Mouse (Mus musculus): ENCODE measurements at regions not wholly inside any gene's neighbourhood (a gene's known extent, or its start where the extent isn't known, plus 50 kb on each side); places are given as distances from the start of the nearest gene placed in this dataset.
"Not testable (repeated sequence)": the region's sequence is repeated elsewhere in the genome, so short reads cannot be mapped to it uniquely, and the experiment has no call there.

GRCm38 (mm10) chr2:64443171-64443570, 345.3 kb upstream of the Fign start:
- no peak for DNase-seq (ENCODE audit: low spot score)

- no peak for DNase-seq (ENCODE audit: low spot score)
These were observed 343.1 kb upstream of the Fign start for GRCm38 (mm10) chr2:64440961-64441360.

GRCm38 (mm10) chr2:64417129-64417528, 319.3 kb upstream of the Fign start:
- DNase-seq (ENCODE audit: low spot score): not testable (repeated sequence)

GRCm38 (mm10) chr2:64413846-64414245, 316.0 kb upstream of the Fign start:
- no peak for DNase-seq (ENCODE audit: low spot score)

GRCm38 (mm10) chr2:64413263-64413662, 315.4 kb upstream of the Fign start:
- no peak for DNase-seq (ENCODE audit: low spot score)

- peak; percentile 5 for DNase-seq (ENCODE audit: low spot score)
These were observed 298.1 kb upstream of the Fign start for GRCm38 (mm10) chr2:64395946-64396345.

GRCm38 (mm10) chr2:64394619-64395294, 296.9 kb upstream of the Fign start:
- no peak for DNase-seq (ENCODE audit: low spot score)

GRCm38 (mm10) chr2:64394199-64394598, 296.4 kb upstream of the Fign start:
- DNase-seq (ENCODE audit: low spot score): no peak

- no peak for DNase-seq (ENCODE audit: low spot score)
These were observed 272.0 kb upstream of the Fign start for GRCm38 (mm10) chr2:64369791-64370190.

- DNase-seq (ENCODE audit: low spot score): no peak
These were observed 269.4 kb upstream of the Fign start for GRCm38 (mm10) chr2:64367188-64367587.

- DNase-seq (ENCODE audit: low spot score): no peak
These were observed 268.7 kb upstream of the Fign start for GRCm38 (mm10) chr2:64366528-64366927.

GRCm38 (mm10) chr2:64356286-64356685, 258.4 kb upstream of the Fign start:
- DNase-seq (ENCODE audit: low spot score): no peak

GRCm38 (mm10) chr2:64325499-64325898, 227.7 kb upstream of the Fign start:
- DNase-seq (ENCODE audit: low spot score): no peak

Data from ovary, postnatal 36 days (tissue).